Mouse (Mus musculus): ENCODE measurements around the gene Kcnj10. TPM values are rescaled to one million over a fixed set of nuclear protein-coding genes. Genes with fewer than 3 reads are reported as not detected.

Gene Kcnj10
- polyA plus RNA-seq, 1 experiment from 2014 or later: 0.57 TPM

DNA sequence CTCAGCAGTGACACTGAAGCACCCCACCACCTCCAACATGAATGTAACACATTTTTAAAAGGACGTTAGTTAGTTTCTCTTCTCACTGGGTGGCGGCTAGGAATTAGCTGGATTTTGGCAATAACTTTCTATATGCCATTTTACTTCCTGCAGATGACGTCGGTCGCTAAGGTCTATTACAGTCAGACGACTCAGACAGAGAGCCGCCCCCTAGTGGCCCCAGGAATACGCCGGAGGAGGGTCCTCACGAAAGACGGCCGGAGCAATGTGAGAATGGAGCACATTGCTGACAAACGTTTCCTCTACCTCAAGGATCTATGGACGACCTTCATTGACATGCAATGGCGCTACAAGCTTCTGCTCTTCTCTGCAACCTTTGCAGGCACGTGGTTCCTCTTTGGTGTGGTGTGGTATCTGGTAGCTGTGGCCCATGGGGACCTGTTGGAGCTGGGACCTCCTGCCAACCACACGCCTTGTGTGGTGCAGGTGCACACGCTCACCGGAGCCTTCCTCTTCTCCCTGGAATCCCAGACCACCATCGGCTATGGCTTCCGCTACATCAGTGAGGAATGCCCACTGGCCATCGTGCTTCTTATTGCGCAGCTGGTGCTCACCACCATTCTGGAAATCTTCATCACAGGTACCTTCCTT lies 27.9 kb downstream of the Kcnj10 start:
- no peak overlapping the region for H3K27ac ChIP-seq (ENCODE audit: low read depth, low read length)
- 0 out of 2 replicates have a peak overlapping the region, but pooled peaks have one; percentile 10 for H3K4me2 ChIP-seq (replicated peaks; ENCODE audit: low read depth, low read length)
- peaks cover 5% of the 10 kb centered on the region; the same call in 1 of the 2 replicates for H3K27me3 ChIP-seq (ENCODE audit: control insufficient read depth, insufficient read depth, low read length)
- ATAC-seq (ENCODE audit: low FRiP score, low TSS enrichment): peak; percentile 58; the same call in 1 of the 2 replicates
- no peaks in the 10 kb centered on the region for H3K9me3 ChIP-seq (ENCODE audit: control insufficient read depth, low read length)
- no peaks in the 10 kb centered on the region for H3K4me1 ChIP-seq (ENCODE audit: control insufficient read depth, insufficient read depth, low read length)
- no peak overlapping the region for H3K9ac ChIP-seq (ENCODE audit: low read depth, low read length)
- WGBS: 34% methylated on average over 23 of the region's 23 CpGs
- no peaks in the 10 kb centered on the region for H3K36me3 ChIP-seq (ENCODE audit: control insufficient read depth, insufficient read depth, low read length)
- H3K4me3 ChIP-seq (ENCODE audit: low read length): no peak overlapping the region

DNA sequence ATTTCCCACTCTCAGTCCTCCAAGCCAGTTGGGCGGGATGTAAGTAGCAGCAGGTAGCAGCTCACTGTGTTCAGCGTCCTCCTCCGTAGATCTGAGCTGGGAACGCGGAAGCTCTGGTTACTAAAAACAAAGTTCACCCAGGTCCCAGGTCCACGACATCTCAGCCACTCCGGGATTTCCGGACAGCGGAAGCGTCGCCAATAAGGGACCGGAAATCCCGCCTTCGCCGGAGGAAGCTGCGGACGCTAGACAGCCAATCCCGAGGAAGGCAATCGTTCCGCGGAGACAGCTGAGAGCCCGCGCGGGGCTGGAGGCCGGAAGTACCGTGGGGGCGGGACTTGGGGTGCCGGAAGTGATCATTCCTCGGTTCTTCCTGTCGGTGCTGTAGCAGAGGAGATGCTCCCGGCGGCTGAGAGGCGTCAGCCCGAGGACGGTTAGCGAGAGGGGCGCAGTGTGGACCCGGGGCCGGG lies 35.2 kb downstream of the Kcnj10 start, which contains the start of gene Pigm:
Gene Pigm (plus strand): TSS at position 349 of the 470 bp plus-strand sequence.
- peak within 1 kb of the TSS; percentile 87 for H3K9ac ChIP-seq (ENCODE audit: low read depth, low read length)
- under 1% methylated on average over 39 of the region's 39 CpGs for WGBS
- peak; percentile 99 for ATAC-seq (ENCODE audit: low FRiP score, low TSS enrichment)
- H3K4me1 ChIP-seq (ENCODE audit: control insufficient read depth, insufficient read depth, low read length): peaks cover 12% of the 10 kb centered on the region
- H3K9me3 ChIP-seq (ENCODE audit: control insufficient read depth, low read length): no peaks in the 10 kb centered on the region
- peak within 1 kb of the TSS; percentile 96 for H3K4me3 ChIP-seq (ENCODE audit: low read length)
- H3K27ac ChIP-seq (ENCODE audit: low read depth, low read length): peak within 1 kb of the TSS; percentile 76; the same call in 1 of the 2 replicates
- peaks cover 9% of the 10 kb centered on the region; the same call in 1 of the 2 replicates for H3K36me3 ChIP-seq (ENCODE audit: control insufficient read depth, insufficient read depth, low read length)
- no peaks in the 10 kb centered on the region for H3K27me3 ChIP-seq (ENCODE audit: control insufficient read depth, insufficient read depth, low read length)
- H3K4me2 ChIP-seq (replicated peaks; ENCODE audit: low read depth, low read length): peak within 1 kb of the TSS; percentile 95

DNA sequence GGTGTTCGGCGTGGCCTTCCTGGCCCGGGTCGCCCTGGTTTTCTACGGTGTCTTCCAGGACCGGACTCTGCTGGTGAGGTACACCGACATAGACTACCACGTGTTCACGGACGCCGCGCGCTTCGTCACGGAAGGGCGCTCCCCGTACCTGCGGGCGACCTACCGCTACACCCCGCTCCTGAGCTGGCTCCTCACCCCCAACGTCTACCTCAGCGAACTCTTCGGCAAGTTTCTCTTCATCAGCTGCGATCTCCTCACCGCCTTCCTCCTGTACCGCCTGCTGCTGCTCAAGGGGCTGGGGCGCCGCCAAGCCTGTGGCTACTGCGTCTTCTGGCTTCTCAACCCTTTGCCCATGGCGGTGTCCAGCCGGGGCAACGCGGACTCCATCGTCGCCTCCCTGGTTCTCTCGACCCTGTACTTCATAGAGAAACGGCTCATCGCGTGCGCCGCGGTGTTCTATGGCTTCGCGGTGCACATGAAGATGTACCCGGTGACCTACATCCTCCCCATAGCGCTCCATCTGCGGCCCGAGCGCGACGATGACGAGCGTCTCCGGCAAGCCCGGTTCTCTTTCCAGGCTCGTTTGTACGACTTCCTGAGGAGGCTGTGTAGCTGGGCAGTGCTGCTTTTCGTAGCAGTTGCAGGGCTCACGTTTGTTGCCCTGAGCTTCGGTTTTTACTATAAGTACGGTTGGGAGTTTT lies 35.9 kb downstream of the Kcnj10 start:
- Histone ChIP-seq H3K4me3 (ENCODE audit: low read length) (peak overlapping the region; percentile 96), H3K27me3 (ENCODE audit: control insufficient read depth, insufficient read depth, low read length) (no peaks in the 10 kb centered on the region), H3K9ac (ENCODE audit: low read depth, low read length) (peak overlapping the region; percentile 87), H3K9me3 (ENCODE audit: control insufficient read depth, low read length) (no peaks in the 10 kb centered on the region), H3K27ac (ENCODE audit: low read depth, low read length) (peak overlapping the region; percentile 7; the same call in 1 of the 2 replicates), H3K4me2 (replicated peaks; ENCODE audit: low read depth, low read length) (peak overlapping the region; percentile 95), H3K4me1 (ENCODE audit: control insufficient read depth, insufficient read depth, low read length) (peaks cover 12% of the 10 kb centered on the region), H3K36me3 (ENCODE audit: control insufficient read depth, insufficient read depth, low read length) (peaks cover 15% of the 10 kb centered on the region; the same call in 1 of the 2 replicates)
- WGBS: 2% methylated on average over 60 of the region's 62 CpGs
- ATAC-seq (ENCODE audit: low FRiP score, low TSS enrichment): no peak

DNA sequence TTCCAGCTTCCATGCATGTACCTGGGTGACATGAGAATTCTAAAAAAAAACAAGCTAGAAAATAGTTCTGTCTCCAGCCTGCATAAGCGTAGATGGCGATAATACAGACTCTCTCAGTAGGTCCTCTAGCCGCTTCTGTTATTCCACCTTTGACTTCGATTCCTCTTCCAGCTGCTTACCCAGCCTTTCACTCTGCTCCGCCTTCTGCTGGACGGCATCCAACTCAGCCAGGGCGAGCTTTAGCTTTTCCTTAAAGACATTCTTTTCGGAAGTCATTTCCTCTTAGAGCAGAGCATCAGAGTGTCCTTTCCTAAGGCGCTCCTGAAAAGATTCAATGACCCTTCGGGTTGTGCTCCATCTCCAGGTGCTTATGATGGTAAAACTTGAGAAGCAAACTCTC lies 39.1 kb downstream of the Kcnj10 start:
- no peak overlapping the region for H3K4me3 ChIP-seq (ENCODE audit: low read length)
- no peaks in the 10 kb centered on the region for H3K9me3 ChIP-seq (ENCODE audit: control insufficient read depth, low read length)
- peaks cover 16% of the 10 kb centered on the region; the same call in 1 of the 2 replicates for H3K36me3 ChIP-seq (ENCODE audit: control insufficient read depth, insufficient read depth, low read length)
- no peak for ATAC-seq (ENCODE audit: low FRiP score, low TSS enrichment)
- H3K9ac ChIP-seq (ENCODE audit: low read depth, low read length): no peak overlapping the region
- WGBS: 79% methylated on average over 10 of the region's 10 CpGs
- peaks cover 12% of the 10 kb centered on the region for H3K4me1 ChIP-seq (ENCODE audit: control insufficient read depth, insufficient read depth, low read length)
- H3K27me3 ChIP-seq (ENCODE audit: control insufficient read depth, insufficient read depth, low read length): no peaks in the 10 kb centered on the region
- no peak overlapping the region for H3K27ac ChIP-seq (ENCODE audit: low read depth, low read length)
- no peak overlapping the region for H3K4me2 ChIP-seq (replicated peaks; ENCODE audit: low read depth, low read length)

DNA sequence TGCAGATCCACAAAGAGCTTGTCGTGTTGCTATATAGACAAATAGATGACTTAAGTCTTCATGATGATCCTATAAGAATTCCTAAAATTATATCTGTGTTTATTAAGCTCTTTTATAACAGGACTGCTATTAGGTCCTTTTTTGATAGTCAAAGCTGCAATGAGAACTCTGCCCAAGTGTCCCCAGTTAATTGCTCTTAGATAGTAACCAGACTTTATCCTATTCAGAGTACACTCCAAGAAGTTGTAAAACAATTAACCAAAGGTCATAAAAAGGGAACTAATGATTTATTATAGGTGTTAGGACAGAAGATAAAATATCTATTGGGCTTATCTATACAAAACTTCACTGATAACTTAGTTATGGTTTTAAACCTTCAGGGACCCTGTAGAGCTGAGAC lies 41.1 kb downstream of the Kcnj10 start:
- H3K9ac ChIP-seq (ENCODE audit: low read depth, low read length): no peak overlapping the region
- peaks cover 12% of the 10 kb centered on the region for H3K4me1 ChIP-seq (ENCODE audit: control insufficient read depth, insufficient read depth, low read length)
- ATAC-seq (ENCODE audit: low FRiP score, low TSS enrichment): no peak
- H3K4me2 ChIP-seq (replicated peaks; ENCODE audit: low read depth, low read length): no peak overlapping the region
- no peaks in the 10 kb centered on the region for H3K9me3 ChIP-seq (ENCODE audit: control insufficient read depth, low read length)
- H3K27ac ChIP-seq (ENCODE audit: low read depth, low read length): no peak overlapping the region
- H3K27me3 ChIP-seq (ENCODE audit: control insufficient read depth, insufficient read depth, low read length): no peaks in the 10 kb centered on the region
- WGBS: 97% methylated on average over 1 of the region's 1 CpGs
- H3K36me3 ChIP-seq (ENCODE audit: control insufficient read depth, insufficient read depth, low read length): peaks cover 16% of the 10 kb centered on the region; the same call in 1 of the 2 replicates
- H3K4me3 ChIP-seq (ENCODE audit: low read length): no peak overlapping the region

DNA sequence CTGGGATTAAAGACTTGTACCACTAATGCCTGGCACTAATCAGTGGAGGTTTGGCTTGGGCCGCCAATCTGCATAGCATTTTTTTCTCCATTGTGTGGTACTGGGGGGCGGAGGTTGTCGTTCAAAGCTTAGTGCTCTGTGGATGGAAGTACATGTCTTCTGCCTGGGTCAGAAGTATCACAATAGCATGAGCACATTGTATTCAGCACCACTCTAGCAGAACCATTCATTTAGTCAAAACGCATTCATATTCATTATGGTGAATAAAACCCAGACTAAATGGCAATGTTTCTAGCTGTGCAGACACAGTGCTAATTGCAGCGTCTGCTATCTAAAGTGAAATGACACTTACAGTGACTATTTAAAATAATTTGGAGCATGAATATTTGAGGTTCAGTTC lies 46.2 kb downstream of the Kcnj10 start:
- Histone ChIP-seq H3K27me3 (ENCODE audit: control insufficient read depth, insufficient read depth, low read length) (no peaks in the 10 kb centered on the region; the same call in 1 of the 2 replicates), H3K4me3 (ENCODE audit: low read length) (no peak overlapping the region), H3K36me3 (ENCODE audit: control insufficient read depth, insufficient read depth, low read length) (no peaks in the 10 kb centered on the region; the same call in 1 of the 2 replicates), H3K9ac (ENCODE audit: low read depth, low read length) (no peak overlapping the region), H3K4me2 (replicated peaks; ENCODE audit: low read depth, low read length) (no peak overlapping the region), H3K27ac (ENCODE audit: low read depth, low read length) (no peak overlapping the region), H3K9me3 (ENCODE audit: control insufficient read depth, low read length) (no peaks in the 10 kb centered on the region), H3K4me1 (ENCODE audit: control insufficient read depth, insufficient read depth, low read length) (peaks cover 5% of the 10 kb centered on the region; the same call in 1 of the 2 replicates)
- WGBS: 92% methylated on average over 5 of the region's 5 CpGs
- no peak for ATAC-seq (ENCODE audit: low FRiP score, low TSS enrichment)

DNA sequence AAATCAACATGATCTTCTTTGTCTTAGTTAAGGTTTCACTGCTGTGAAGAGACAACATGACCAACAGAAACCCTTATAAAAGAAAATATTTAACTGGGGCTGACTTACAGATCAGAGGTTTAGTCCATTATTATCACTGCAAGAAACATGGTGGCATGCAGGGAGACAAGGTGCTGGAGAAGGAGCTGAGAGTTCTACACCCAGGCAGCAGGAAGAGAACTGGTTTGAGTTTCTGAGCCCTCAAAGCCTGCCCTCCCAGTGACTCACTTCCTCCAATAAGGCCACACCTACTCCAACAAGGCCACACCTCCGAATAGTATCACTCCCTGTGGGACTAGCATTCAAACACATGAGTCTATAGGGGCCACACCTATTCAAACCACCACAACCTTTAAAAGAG lies 49.8 kb downstream of the Kcnj10 start:
- Histone ChIP-seq H3K27me3 (ENCODE audit: control insufficient read depth, insufficient read depth, low read length) (no peaks in the 10 kb centered on the region; the same call in 1 of the 2 replicates), H3K27ac (ENCODE audit: low read depth, low read length) (no peak overlapping the region), H3K4me3 (ENCODE audit: low read length) (no peak overlapping the region), H3K4me1 (ENCODE audit: control insufficient read depth, insufficient read depth, low read length) (peaks cover 7% of the 10 kb centered on the region; the same call in 1 of the 2 replicates), H3K36me3 (ENCODE audit: control insufficient read depth, insufficient read depth, low read length) (no peaks in the 10 kb centered on the region), H3K9me3 (ENCODE audit: control insufficient read depth, low read length) (no peaks in the 10 kb centered on the region), H3K9ac (ENCODE audit: low read depth, low read length) (no peak overlapping the region), H3K4me2 (replicated peaks; ENCODE audit: low read depth, low read length) (no peak overlapping the region)
- ATAC-seq (ENCODE audit: low FRiP score, low TSS enrichment): no peak
- 76% methylated on average over 1 of the region's 1 CpGs for WGBS

DNA sequence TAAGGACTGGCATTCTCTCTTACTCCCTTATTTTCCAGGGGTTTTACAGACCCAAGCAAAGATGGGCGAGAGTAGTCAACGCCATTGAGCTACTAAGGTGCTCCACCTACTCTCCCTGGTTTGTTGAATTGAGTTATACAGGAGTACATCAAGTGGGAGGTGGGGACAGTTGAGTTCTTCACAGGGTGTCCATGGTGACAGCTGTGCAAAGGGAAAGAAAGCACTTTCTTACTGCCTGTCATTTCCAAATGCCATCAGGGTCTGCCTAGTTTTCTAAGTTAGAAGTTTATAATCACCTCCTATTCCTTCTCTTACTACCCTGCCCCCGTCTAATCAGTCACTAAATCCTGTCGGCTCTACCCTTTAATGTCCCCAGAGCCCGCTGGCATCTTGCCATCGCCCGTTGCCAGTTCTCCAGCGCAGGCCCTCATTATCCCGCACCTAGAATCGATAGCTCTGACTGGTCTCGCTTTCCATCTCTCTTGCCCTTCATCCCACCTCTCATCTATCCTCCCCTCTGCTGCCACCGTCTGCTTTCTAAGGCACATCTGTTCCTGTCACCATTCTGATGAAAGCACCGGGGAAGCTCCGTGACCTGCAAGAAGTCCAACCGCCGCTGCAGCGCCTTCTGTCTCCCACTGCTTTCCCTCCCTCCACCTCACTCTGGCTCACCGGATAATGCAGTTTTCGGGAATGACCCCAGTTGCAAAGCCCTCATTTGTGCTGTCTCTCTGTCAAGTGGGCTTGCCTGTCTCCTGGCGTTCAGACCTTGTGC lies 51.0 kb downstream of the Kcnj10 start:
- peak overlapping the region; percentile 24; the same call in 1 of the 2 replicates for H3K4me2 ChIP-seq (replicated peaks; ENCODE audit: low read depth, low read length)
- 0 out of 2 replicates have a peak overlapping the region, but pooled peaks have one; percentile 4 for H3K4me3 ChIP-seq (ENCODE audit: low read length)
- H3K27ac ChIP-seq (ENCODE audit: low read depth, low read length): no peak overlapping the region
- H3K4me1 ChIP-seq (ENCODE audit: control insufficient read depth, insufficient read depth, low read length): peaks cover 7% of the 10 kb centered on the region; the same call in 1 of the 2 replicates
- H3K36me3 ChIP-seq (ENCODE audit: control insufficient read depth, insufficient read depth, low read length): no peaks in the 10 kb centered on the region
- no peaks in the 10 kb centered on the region; the same call in 1 of the 2 replicates for H3K27me3 ChIP-seq (ENCODE audit: control insufficient read depth, insufficient read depth, low read length)
- no peaks in the 10 kb centered on the region for H3K9me3 ChIP-seq (ENCODE audit: control insufficient read depth, low read length)
- 16% methylated on average over 20 of the region's 20 CpGs for WGBS
- ATAC-seq (ENCODE audit: low FRiP score, low TSS enrichment): no peak
- no peak overlapping the region for H3K9ac ChIP-seq (ENCODE audit: low read depth, low read length)

All from kidney, embryonic 14.5 days (tissue).